Mouse (Mus musculus) thymus, postnatal 36 days (tissue): ENCODE data around the gene Slco3a1.

Experiments used
- DNase-seq, 2 experiments: peaks; one replicate each; pipeline ENCODE4 v3.0.0; 2022; ENCODE audit warnings: mixed read lengths in 2 of 2

Slco3a1 gene

GRCm38 (mm10) chr7:74554608-74555311 is at the start of gene Slco3a1:
TSS of gene Slco3a1 (minus strand) at chr7:74554780.
- peak; percentile 82 to 88 for DNase-seq

GRCm38 (mm10) chr7:74600996-74601395 is 46.4 kb upstream of the Slco3a1 start:
- no peak for DNase-seq

DNA sequence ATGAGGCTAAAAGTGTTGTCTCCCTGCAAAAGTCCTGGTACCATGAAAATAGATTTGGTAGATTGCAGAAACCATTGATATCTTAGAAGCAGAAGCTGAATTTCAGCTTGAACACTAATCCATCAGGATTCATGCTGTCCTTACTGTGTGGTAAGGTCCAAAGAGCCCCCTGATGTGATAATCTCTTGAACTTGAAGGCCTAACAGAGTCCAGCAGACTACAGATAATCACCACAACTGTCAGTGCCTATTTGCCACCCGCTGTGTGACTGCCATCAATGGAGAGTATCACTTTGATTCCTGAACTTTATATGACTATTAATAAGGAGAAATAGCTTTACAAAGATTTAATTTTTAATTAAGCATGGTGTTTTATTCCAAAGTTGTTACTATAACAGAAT is 24.8 kb upstream of the Slco3a1 start:
- DNase-seq = no peak

GRCm38 (mm10) chr7:74575678-74576077 is 21.1 kb upstream of the Slco3a1 start:
- DNase-seq = no peak

- peak; percentile 66 to 72 for DNase-seq
These were observed 836 bp upstream of the Slco3a1 start for GRCm38 (mm10) chr7:74555416-74555815.

DNA sequence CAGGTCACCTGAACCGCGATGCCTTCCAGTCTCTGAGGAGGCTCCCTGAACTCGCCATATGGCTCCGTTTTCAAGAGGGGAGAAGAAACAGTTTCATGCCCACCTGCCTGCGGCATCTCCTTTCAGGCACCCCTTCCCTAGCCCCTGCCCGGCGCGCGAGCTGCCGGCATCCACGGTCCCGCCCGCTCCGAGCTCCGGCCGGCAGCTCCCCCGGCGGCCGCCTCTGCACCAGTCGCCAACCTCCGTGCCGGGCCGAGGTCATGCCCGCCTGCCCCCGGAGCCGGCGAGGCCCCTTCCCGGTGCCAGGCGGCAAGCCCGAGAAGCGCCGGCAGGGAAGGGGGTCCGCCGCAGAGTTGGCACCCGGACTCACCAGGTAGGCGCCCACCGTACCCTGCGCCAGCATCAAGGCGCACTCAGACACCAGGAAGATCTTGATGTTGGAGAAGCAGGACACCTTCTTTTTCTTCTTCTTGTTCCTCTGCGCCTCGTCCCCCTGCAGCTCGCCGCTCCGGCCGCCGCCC is 479 bp downstream of the Slco3a1 start:
- DNase-seq = peak; percentile 70 to 73

DNA sequence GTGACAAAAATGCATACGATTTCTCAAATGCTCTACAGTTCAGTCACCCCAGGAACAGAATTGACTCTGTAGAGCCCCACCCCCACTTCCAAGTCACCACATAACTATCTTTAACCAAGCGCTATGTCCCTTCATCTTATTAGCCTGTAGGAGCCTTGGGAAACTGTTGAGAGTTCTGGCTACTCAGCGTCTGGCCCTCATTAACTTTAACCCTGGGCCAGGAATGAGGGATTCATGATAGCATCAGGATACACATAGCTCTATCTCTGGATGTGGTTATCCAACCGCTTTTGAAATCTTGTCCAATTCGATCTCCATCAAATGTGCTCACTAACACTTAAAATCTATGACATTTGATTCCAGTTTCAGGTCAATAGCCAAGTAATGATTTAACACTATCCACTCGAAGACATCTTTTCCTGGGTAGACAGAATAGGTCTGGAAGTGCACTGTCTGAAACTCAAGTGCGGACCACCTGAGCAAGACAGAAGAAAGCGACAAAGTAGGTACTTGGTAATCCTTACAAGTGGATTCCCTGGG is 1.4 kb downstream of the Slco3a1 start:
- DNase-seq = no peak

DNA sequence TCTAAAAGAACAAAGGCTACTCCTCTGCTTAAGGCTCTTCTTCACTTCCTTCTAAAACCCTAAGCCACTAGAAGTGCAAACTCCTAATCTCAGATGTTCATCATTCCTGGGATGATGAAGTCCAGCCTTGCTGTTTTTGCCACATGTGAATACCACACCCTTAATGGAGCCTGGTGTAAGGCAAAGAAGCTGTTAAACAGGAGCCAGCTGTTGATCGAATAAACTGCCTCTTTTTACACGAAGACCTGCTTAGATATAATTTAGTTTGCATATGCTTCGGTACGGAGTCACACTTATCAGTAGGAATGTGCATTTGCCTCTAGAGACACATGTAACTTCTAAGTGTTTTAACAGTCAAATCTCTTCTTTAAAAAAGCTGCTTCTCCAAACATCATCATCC is 2.0 kb downstream of the Slco3a1 start:
- DNase-seq = no peak

- DNase-seq = peak in 1 of 2 experiments; percentile 44
These were observed 2.6 kb downstream of the Slco3a1 start for GRCm38 (mm10) chr7:74552000-74552358.

DNA sequence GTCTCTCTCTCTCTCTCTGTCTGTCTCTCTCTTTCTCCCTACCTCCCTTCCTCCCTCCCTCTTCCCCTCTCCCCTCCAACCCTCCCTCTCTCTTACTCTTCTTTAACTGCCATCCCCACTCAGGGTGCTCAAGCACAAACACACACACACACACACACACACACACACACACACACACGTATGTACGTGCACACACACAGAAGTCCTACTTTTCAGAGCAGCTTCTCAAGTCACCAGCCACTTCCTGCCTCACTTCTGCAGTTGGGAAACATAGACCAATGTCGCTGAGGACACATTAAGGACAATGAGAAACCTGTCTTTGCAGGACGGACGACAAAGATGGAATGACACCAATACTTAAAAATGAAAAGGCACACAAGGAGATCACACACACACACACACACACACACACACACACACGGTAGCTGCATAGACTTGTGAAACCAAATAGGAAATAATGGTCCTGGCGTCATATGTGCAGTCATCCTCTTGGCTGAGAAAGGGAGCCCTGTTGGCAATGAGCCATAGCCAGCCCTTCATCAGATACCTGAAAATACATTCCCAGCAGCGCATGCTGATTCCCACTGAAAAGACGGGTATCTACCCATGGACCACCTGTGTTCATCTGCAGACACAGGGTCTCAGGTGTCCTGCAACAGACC is 3.1 kb downstream of the Slco3a1 start:
- peak; percentile 55 to 67 for DNase-seq

DNA sequence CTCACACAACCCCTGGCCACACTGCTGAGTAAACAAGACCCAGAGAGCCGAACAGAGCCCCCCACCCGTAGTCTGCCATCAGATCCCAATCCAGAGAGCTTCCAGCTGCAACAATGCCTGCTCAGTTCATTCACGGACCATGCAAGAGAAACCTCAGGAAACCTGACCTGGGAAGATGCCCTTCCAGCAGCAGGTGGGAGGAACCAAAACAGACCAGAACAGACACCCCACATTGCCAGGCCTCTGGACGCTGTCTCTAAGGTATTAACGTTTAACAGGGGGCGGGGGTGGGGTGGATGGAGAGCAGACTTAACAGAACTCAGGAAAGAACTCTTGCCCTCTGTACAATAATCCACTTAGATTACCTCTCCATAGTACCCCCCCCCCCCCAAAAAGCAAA is 4.9 kb downstream of the Slco3a1 start:
- DNase-seq = no peak

DNA sequence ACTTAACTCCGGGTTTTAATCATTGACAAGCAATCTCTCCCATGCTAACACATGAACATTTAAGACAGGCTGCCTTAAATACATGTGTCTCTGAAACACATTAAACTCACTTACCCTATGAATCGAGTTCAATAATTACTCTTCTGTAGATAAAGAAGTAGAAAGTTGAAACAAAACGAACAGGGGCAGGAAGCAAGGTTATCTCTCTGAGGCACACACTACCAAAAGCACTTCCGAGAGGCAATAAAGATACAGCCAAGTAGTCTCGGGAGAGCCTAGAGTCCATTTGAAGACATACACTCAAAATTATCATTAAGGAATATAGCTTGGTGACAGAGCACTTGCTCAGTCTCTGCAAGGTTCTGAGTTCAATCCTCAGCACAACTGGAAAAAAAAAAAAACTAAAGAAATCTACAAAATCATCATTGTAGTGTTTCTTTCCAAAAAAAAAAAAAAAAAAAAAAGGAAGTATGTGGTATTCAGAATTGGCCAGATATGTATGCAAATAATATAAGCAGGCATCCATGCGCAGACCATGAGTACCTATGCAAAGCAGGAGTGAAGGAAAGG is 5.5 kb downstream of the Slco3a1 start:
- DNase-seq = no peak

DNA sequence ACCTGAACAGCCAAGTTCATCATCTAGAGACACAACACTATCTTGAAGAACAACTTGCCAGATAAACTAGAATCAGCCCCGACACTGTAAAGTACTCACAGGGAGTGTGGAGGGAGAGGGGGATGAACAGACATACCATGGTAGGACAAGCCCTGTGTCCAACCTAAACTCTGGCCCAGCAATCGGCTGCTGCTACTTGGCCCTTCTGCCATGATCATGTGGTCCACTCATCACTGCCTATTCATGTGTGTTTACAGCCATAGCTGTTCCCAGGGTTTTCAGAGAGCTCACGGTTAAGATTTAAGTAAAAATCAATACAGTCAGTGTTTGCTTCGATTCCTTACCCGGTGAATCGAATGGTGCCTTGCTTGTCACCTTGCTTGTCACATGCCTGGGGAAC is 7.9 kb downstream of the Slco3a1 start:
- no peak for DNase-seq

- no peak for DNase-seq
These were observed 9.0 kb downstream of the Slco3a1 start for GRCm38 (mm10) chr7:74545498-74545990.

GRCm38 (mm10) chr7:74544306-74544705 is 10.3 kb downstream of the Slco3a1 start:
- DNase-seq = peak; percentile 67 to 84

DNA sequence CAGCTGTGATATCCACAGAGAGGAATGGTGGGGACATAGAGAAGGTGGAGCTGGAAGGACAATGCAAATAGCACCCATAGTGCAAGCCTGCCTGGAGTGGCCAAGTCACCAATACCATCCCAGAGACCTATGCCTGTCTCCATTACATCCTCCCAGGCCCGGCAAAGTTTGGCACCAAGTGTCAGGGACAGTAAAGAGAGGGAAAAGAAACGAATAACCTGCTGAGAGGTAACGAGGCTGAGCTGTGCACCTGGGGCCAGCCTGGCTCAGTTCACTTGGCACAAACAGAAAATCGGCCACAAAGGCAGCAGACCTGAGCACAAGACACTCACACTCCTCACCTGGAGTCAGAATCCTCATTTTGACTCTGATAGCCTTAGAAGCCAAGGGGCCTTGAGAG is 12.6 kb downstream of the Slco3a1 start:
- DNase-seq = no peak

GRCm38 (mm10) chr7:74540933-74541725 is 13.5 kb downstream of the Slco3a1 start:
- no peak for DNase-seq

DNA sequence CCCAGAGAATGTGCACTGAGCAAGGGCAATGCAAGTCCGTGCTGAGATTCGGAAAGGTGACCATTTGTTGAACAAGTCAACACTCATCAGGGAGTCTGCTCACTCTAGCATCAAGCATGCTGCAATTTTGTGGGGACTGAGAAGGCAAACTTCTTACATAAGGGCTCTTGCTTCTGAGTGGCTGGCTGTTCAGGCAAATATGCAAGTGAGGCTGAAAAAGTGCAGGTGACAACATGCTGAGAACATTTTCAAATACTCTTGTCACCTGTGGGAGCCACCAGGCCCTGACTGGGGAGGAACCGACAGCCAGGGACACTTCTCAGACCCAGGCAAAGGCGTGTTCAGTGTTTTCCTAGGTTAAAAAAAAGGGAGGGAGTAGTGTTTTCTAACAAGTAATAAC is 18.4 kb downstream of the Slco3a1 start:
- no peak for DNase-seq

GRCm38 (mm10) chr7:74531468-74532097 is 23.0 kb downstream of the Slco3a1 start:
- DNase-seq = no peak

DNA sequence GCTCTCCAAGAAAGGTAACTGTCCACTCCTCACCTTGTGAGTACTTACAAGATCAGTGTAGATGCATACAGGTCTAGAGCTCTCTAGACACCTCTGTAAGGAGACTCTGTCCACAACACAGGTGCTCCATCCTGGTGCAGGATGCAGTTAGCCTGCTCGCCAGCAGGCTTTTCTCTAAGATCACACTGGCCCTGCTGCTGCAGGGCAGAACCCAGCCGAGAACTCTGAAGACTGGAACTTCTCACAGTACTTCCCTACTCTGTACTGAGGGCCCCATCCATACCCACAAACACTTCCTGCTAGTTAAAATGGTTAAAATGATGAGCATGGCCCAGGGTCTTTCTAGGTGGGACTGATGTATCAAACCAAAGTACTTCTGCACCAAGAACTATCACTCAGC is 24.7 kb downstream of the Slco3a1 start:
- peak in 1 of 2 experiments; percentile 27 for DNase-seq

DNA sequence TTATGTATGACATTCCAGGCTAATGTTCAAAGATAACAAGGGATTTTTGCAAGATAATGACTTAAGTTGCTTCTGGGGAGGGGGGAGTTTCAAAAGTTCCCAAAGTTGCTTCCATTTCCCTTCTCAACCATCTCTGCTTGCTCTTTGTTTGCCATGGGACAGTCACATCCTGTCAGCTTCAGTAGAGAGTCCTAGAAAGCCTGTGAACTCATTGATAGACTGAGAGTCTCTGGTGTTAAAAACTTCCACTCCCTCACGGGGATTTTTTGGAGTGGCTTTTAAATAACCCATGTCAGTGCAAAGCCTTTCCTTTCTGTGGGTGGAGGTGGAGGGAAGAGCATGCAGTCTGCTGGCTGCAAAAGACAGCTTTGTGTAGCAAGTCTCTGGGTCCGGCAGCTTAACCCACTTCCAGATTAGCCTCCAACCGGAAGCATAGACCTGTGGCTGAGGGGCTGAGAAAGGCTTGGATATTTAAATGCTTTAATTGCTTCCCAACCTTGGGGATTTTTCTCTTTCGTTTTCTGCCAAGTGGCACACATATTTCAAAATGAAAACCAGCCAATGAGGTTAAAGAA is 25.3 kb downstream of the Slco3a1 start:
- DNase-seq = no peak

DNA sequence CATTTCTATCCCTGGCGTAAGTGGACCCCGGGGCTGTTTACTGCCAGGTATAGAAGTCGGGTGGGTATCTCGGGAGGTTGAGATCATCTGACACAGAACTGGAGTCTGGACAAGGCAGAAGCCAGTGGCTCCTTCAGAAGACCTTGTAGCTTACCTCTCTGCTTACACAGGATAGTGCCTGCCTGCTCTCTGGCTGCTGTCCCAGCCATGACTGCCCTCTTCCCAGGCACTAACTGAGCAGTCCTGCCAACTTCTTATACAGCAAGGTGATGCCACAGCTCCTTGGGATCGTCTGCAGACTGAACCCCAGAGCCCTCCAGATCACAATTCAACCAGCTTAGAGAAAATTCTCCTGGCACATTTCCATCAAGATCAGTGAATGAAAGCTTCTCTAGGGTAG is 26.4 kb downstream of the Slco3a1 start:
- no peak for DNase-seq
